Mouse (Mus musculus): ENCODE results near the gene Rps19. TPM values are rescaled to one million over a fixed set of nuclear protein-coding genes. Genes with fewer than 3 reads are reported as not detected.

Gene Rps19
- polyA plus RNA-seq, 1 experiment = 452 TPM

- 22% methylated on average over 6 of the region's 6 CpGs for WGBS
- H3K4me3 ChIP-seq (replicated peaks; ENCODE audit: extremely low read depth, low read depth, low read length) = no peak overlapping the region
- DNase-seq = no peak
- no peak for TF ChIP-seq POLR2A (IDR thresholded peaks at IDR 0.05; ENCODE audit: borderline replicate concordance, extremely low read depth, low read depth, low read length)
- H3K4me1 ChIP-seq (ENCODE audit: control insufficient read depth, insufficient read depth, low read length) = no peaks in the 10 kb centered on the region
These were observed 33.3 kb upstream of the Rps19 start for GRCm38 (mm10) chr7:24850899-24851303.

- Histone ChIP-seq H3K4me3 (replicated peaks; ENCODE audit: extremely low read depth, low read depth, low read length) (no peak overlapping the region), H3K4me1 (ENCODE audit: control insufficient read depth, insufficient read depth, low read length) (no peaks in the 10 kb centered on the region)
- TF ChIP-seq POLR2A (IDR thresholded peaks at IDR 0.05; ENCODE audit: borderline replicate concordance, extremely low read depth, low read depth, low read length) = no peak
- no peak for TF ChIP-seq CTCF (IDR thresholded peaks at IDR 0.05; ENCODE audit: insufficient read depth, low read length)
- no peak for DNase-seq
- 65% methylated on average over 5 of the region's 5 CpGs for WGBS
These were observed 32.4 kb upstream of the Rps19 start for GRCm38 (mm10) chr7:24851596-24852325.

GRCm38 (mm10) chr7:24852557-24853232 lies 31.5 kb upstream of the Rps19 start:
- WGBS = 66% methylated on average over 8 of the region's 8 CpGs
- no peak for DNase-seq
- TF ChIP-seq POLR2A (IDR thresholded peaks at IDR 0.05; ENCODE audit: borderline replicate concordance, extremely low read depth, low read depth, low read length) = no peak
- TF ChIP-seq CTCF (IDR thresholded peaks at IDR 0.05; ENCODE audit: insufficient read depth, low read length) = no peak
- Histone ChIP-seq H3K4me3 (replicated peaks; ENCODE audit: extremely low read depth, low read depth, low read length) (no peak overlapping the region), H3K4me1 (ENCODE audit: control insufficient read depth, insufficient read depth, low read length) (no peaks in the 10 kb centered on the region)

- Histone ChIP-seq H3K4me3 (replicated peaks; ENCODE audit: extremely low read depth, low read depth, low read length) (no peak overlapping the region), H3K4me1 (ENCODE audit: control insufficient read depth, insufficient read depth, low read length) (no peaks in the 10 kb centered on the region)
- no peak for TF ChIP-seq POLR2A (IDR thresholded peaks at IDR 0.05; ENCODE audit: borderline replicate concordance, extremely low read depth, low read depth, low read length)
- no peak for TF ChIP-seq CTCF (IDR thresholded peaks at IDR 0.05; ENCODE audit: insufficient read depth, low read length)
- no peak for DNase-seq
These were observed 31.0 kb upstream of the Rps19 start for GRCm38 (mm10) chr7:24853233-24853563.

GRCm38 (mm10) chr7:24853695-24854094 lies 30.5 kb upstream of the Rps19 start:
- DNase-seq = no peak
- TF ChIP-seq POLR2A (IDR thresholded peaks at IDR 0.05; ENCODE audit: borderline replicate concordance, extremely low read depth, low read depth, low read length) = no peak
- H3K4me1 ChIP-seq (ENCODE audit: control insufficient read depth, insufficient read depth, low read length) = no peaks in the 10 kb centered on the region
- no peak overlapping the region for H3K4me3 ChIP-seq (replicated peaks; ENCODE audit: extremely low read depth, low read depth, low read length)
- 40% methylated on average over 7 of the region's 7 CpGs for WGBS

GRCm38 (mm10) chr7:24856460-24857120 lies 27.6 kb upstream of the Rps19 start:
- no peak for TF ChIP-seq CTCF (IDR thresholded peaks at IDR 0.05; ENCODE audit: insufficient read depth, low read length)
- TF ChIP-seq POLR2A (IDR thresholded peaks at IDR 0.05; ENCODE audit: borderline replicate concordance, extremely low read depth, low read depth, low read length) = no peak
- no peaks in the 10 kb centered on the region for H3K4me1 ChIP-seq (ENCODE audit: control insufficient read depth, insufficient read depth, low read length)
- WGBS = 45% methylated on average over 6 of the region's 6 CpGs
- no peak for DNase-seq
- H3K4me3 ChIP-seq (replicated peaks; ENCODE audit: extremely low read depth, low read depth, low read length) = no peak overlapping the region

- DNase-seq = no peak
- Histone ChIP-seq H3K4me1 (ENCODE audit: control insufficient read depth, insufficient read depth, low read length) (no peaks in the 10 kb centered on the region), H3K4me3 (replicated peaks; ENCODE audit: extremely low read depth, low read depth, low read length) (no peak overlapping the region)
- WGBS = 83% methylated on average over 5 of the region's 5 CpGs
- TF ChIP-seq CTCF (IDR thresholded peaks at IDR 0.05; ENCODE audit: insufficient read depth, low read length) (no peak), POLR2A (IDR thresholded peaks at IDR 0.05; ENCODE audit: borderline replicate concordance, extremely low read depth, low read depth, low read length) (no peak)
These were observed 24.9 kb upstream of the Rps19 start for GRCm38 (mm10) chr7:24859234-24859633.

- no peak for DNase-seq
- Histone ChIP-seq H3K4me3 (replicated peaks; ENCODE audit: extremely low read depth, low read depth, low read length) (no peak within 1 kb of the TSS), H3K4me1 (ENCODE audit: control insufficient read depth, insufficient read depth, low read length) (no peaks in the 10 kb centered on the region)
- 82% methylated on average over 7 of the region's 7 CpGs for WGBS
- TF ChIP-seq CTCF (IDR thresholded peaks at IDR 0.05; ENCODE audit: insufficient read depth, low read length) (no peak), POLR2A (IDR thresholded peaks at IDR 0.05; ENCODE audit: borderline replicate concordance, extremely low read depth, low read depth, low read length) (no peak)
These were observed 22.3 kb upstream of the Rps19 start, which contains the start of gene Gm9844 for GRCm38 (mm10) chr7:24861913-24862312. Gene Gm9844 (plus strand): TSS chr7:24862213.

GRCm38 (mm10) chr7:24862853-24863252 lies 21.3 kb upstream of the Rps19 start:
- H3K4me3 ChIP-seq (replicated peaks; ENCODE audit: extremely low read depth, low read depth, low read length) = no peak overlapping the region
- 72% methylated on average over 4 of the region's 4 CpGs for WGBS
- TF ChIP-seq CTCF (IDR thresholded peaks at IDR 0.05; ENCODE audit: insufficient read depth, low read length) (no peak), POLR2A (IDR thresholded peaks at IDR 0.05; ENCODE audit: borderline replicate concordance, extremely low read depth, low read depth, low read length) (no peak)
- no peak for DNase-seq
- H3K4me1 ChIP-seq (ENCODE audit: control insufficient read depth, insufficient read depth, low read length) = no peaks in the 10 kb centered on the region

GRCm38 (mm10) chr7:24864156-24864555 lies 20.0 kb upstream of the Rps19 start:
- 38% methylated on average over 6 of the region's 6 CpGs for WGBS
- Histone ChIP-seq H3K4me1 (ENCODE audit: control insufficient read depth, insufficient read depth, low read length) (no peaks in the 10 kb centered on the region), H3K4me3 (replicated peaks; ENCODE audit: extremely low read depth, low read depth, low read length) (no peak overlapping the region)
- TF ChIP-seq CTCF (IDR thresholded peaks at IDR 0.05; ENCODE audit: insufficient read depth, low read length) (no peak), POLR2A (IDR thresholded peaks at IDR 0.05; ENCODE audit: borderline replicate concordance, extremely low read depth, low read depth, low read length) (no peak)
- no peak for DNase-seq

Data from lung, adult 2 months (tissue).